Mouse (Mus musculus) embryonic facial prominence, embryonic 11.5 days (tissue): ENCODE measurements at regions not wholly inside any gene's neighbourhood (a gene's known extent, or its start where the extent isn't known, plus 50 kb on each side); places are given as distances from the start of the nearest gene placed in this dataset.

Source experiments
- ATAC-seq: fragments of 200-750 bp; cut with Nextera tagmentation; replicated peaks from 2 replicates; pipeline ENCODE4 v1.8.0; 2017; ENCODE audit warnings: low read depth; ENCODE audit not compliant: insufficient number of reproducible peaks, low FRiP score, low TSS enrichment
- DNase-seq: peaks from one replicate; pipeline ENCODE4 v3.0.0-alpha.2; 2015; ENCODE audit warnings: low spot score
- H3K27ac ChIP-seq: fragments of 300-500 bp; sonication (generic); replicated peaks from 2 replicates; pipeline ENCODE4 v1.5.1; 2014; ENCODE audit warnings: mild to moderate bottlenecking, low read depth, low read length, control low read depth
- H3K27me3 ChIP-seq: fragments of 300-500 bp; sonication (generic); 2 replicates; pipeline ENCODE4 v1.6.1; 2014; ENCODE audit warnings: mild to moderate bottlenecking, low read length, moderate library complexity, mixed read lengths; ENCODE audit not compliant: control insufficient read depth, insufficient read depth
- H3K36me3 ChIP-seq: fragments of 300-500 bp; sonication (generic); replicated peaks from 2 replicates; pipeline ENCODE4 v1.6.1; 2014; ENCODE audit warnings: low read depth, mild to moderate bottlenecking, low read length, moderate library complexity, mixed read lengths; ENCODE audit not compliant: control insufficient read depth, insufficient read depth
- H3K4me1 ChIP-seq: fragments of 300-500 bp; sonication (generic); 2 replicates; pipeline ENCODE4 v1.6.1; 2014; ENCODE audit warnings: low read length, mixed read lengths; ENCODE audit not compliant: control insufficient read depth, insufficient read depth
- H3K4me2 ChIP-seq: fragments of 300-500 bp; sonication (generic); 2 replicates; pipeline ENCODE4 v1.6.1; 2014; ENCODE audit warnings: low read depth, mild to moderate bottlenecking, control low read depth, low read length, moderate library complexity
- H3K4me3 ChIP-seq: fragments of 300-500 bp; sonication (generic); 2 replicates; pipeline ENCODE4 v1.5.1; 2014; ENCODE audit warnings: low read depth, low read length, control low read depth
- H3K9ac ChIP-seq: fragments of 300-500 bp; sonication (generic); replicated peaks from 2 replicates; pipeline ENCODE4 v1.6.1; 2014; ENCODE audit warnings: mild to moderate bottlenecking, control low read depth, low read length
- H3K9me3 ChIP-seq: fragments of 300-500 bp; sonication (generic); replicated peaks from 2 replicates; pipeline ENCODE4 v1.6.1; 2016; ENCODE audit warnings: mild to moderate bottlenecking, low read length, inconsistent platforms, mixed read lengths; ENCODE audit not compliant: control insufficient read depth
- WGBS: fragments of 180-500 bp; shearing (Covaris S2); extraction: QIAGEN DNeasy Blood & Tissue Kit; methylation state at CpG from one replicate; pipeline ENCODE4 v1.1.7; 2014; 5-methylcytosine and 5-hydroxymethylcytosine counted together

DNA sequence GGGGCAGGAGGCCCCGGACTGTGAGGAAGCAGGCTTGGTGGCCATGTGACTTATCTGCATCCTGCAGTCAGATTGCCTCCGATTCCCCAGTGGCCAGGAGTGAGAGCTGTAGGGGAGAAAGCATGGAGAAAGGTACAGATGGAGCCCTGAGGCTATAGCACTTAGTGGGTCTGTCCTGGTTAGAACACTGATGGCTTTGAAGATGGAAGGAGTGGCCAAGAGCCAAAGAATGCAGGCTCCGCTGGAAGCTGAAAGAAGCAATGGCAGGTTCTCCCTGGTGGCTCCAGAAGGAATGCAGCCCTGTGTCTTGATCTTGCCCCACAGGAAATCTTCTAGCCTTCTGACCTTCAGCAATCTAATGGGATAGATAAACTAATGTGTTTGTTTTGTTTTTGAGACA lies 926.3 kb downstream of the 4930447A16Rik start:
- DNase-seq = no peak
- WGBS = 83% methylated on average over 3 of the region's 3 CpGs
- ATAC-seq = no peak
- Histone ChIP-seq H3K27ac (no peak overlapping the region), H3K4me2 (no peak overlapping the region), H3K4me3 (no peak overlapping the region), H3K4me1 (no peaks in the 10 kb centered on the region), H3K9ac (no peak overlapping the region), H3K9me3 (no peaks in the 10 kb centered on the region), H3K27me3 (no peaks in the 10 kb centered on the region), H3K36me3 (no peaks in the 10 kb centered on the region; the same call in 1 of the 2 replicates)

DNA sequence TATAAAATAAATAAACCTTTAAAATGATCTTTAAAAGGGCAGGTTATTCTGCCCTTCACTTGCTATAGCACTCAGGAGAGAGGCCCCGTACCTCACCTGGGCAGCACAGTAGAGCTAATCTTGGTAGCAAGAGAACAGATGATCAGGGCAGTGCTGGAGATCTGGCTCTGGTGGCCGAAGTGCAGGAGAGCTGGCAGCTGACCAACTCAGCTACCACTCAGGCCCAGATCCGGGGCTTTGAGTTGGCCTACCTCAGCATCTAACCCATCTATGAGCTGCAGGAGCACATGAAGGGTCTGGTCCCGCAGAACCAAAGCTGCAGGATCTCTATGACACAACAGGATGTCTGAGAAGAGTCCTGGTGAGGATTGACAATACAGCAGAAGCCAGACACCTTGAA lies 928.0 kb downstream of the 4930447A16Rik start:
- no peaks in the 10 kb centered on the region for H3K27me3 ChIP-seq
- H3K9ac ChIP-seq = no peak overlapping the region
- no peaks in the 10 kb centered on the region for H3K4me1 ChIP-seq
- no peaks in the 10 kb centered on the region; the same call in 1 of the 2 replicates for H3K36me3 ChIP-seq
- no peak overlapping the region for H3K4me2 ChIP-seq
- 79% methylated on average over 4 of the region's 4 CpGs for WGBS
- no peaks in the 10 kb centered on the region for H3K9me3 ChIP-seq
- DNase-seq (no peak), ATAC-seq (no peak)
- no peak overlapping the region for H3K27ac ChIP-seq
- H3K4me3 ChIP-seq = no peak overlapping the region

DNA sequence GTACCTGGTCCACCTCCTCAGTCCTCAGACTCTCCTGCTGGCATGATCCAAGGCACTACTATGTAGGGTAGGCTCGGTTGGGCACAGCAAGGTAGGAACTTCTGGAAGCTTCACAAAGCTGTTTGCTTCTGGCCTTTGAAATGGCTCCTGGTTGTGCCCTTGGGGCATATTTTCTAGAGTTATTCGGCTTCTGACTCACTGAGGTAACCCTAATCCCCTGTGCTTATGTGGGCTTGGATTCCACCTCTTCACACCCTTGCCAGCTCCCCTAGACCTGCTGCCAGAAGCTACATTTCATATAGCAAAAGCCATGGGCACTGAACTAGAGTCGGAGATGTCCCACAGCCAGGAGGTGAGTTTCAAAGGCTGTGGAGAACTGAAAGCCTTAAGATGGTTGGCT lies 933.7 kb downstream of the 4930447A16Rik start:
- Histone ChIP-seq H3K9ac (no peak overlapping the region), H3K4me2 (no peak overlapping the region), H3K9me3 (no peaks in the 10 kb centered on the region), H3K27ac (no peak overlapping the region), H3K27me3 (no peaks in the 10 kb centered on the region), H3K4me3 (no peak overlapping the region), H3K4me1 (no peaks in the 10 kb centered on the region), H3K36me3 (no peaks in the 10 kb centered on the region)
- DNase-seq (no peak), ATAC-seq (no peak)
- 87% methylated on average over 3 of the region's 3 CpGs for WGBS

DNA sequence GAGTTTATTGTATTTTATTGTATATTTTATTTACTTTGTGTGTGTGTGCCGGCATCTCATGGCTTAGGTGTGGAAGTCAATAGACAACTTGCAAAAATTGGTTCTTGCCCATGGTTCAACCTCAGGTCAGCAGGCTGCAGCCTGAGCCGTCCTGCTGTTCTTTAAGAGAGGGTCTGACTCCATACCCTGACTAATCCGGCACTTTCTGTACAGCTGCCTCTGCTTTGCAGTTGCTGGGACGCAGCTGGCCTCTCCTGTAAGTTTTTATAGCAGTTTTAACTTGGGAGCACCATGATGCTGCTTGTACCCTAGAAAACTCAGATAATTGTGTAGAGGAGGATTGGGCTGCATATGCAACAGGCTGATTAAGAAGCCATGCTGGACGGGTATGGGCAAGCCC lies 938.2 kb downstream of the 4930447A16Rik start:
- Histone ChIP-seq H3K4me2 (no peak overlapping the region), H3K9me3 (no peaks in the 10 kb centered on the region), H3K27ac (no peak overlapping the region), H3K4me1 (no peaks in the 10 kb centered on the region), H3K9ac (no peak overlapping the region), H3K36me3 (no peaks in the 10 kb centered on the region), H3K4me3 (no peak overlapping the region), H3K27me3 (no peaks in the 10 kb centered on the region)
- DNase-seq (no peak), ATAC-seq (no peak)
- WGBS = 82% methylated on average over 5 of the region's 5 CpGs

DNA sequence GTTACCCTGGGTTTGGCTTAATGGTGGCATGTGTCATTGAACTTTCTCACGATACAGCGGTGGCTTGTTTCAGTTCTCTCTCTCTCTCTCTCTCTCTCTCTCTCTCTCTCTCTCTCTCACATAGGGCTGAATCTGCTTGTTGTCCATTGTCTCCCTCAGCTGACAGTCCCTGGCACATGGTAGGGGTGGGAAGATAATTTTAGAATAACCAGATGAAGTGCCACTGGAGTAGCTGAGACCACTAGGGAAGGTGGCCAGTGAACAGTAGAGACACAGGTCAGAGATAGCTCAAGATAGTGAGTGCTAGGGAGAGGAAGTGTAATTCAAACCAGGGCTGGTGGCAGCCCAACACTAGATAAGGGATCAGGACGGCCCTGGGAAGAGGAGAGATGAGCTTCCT lies 938.7 kb downstream of the 4930447A16Rik start:
- Histone ChIP-seq H3K4me3 (no peak overlapping the region), H3K9me3 (no peaks in the 10 kb centered on the region)
- WGBS = 90% methylated on average over 3 of the region's 3 CpGs

DNA sequence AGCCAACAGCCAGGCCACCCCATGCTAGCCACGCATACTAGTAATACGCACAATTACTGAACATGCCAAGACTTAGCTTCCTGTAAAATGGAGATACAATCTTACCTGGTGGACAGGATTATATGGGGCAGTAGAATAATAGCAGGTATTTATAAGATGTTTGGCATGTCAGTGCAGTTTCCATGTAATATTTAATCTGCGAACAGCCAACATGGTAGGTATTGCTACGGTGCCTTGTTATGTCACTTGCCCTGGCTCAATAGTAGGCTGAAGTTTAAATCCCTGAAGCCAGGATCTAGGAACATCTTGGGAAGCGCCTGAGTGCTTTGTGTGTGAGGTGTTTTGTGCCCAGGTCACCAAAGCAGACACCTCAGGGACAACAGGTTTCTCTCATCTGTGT lies 942.3 kb downstream of the 4930447A16Rik start:
- no peaks in the 10 kb centered on the region for H3K36me3 ChIP-seq
- no peaks in the 10 kb centered on the region for H3K27me3 ChIP-seq
- H3K4me1 ChIP-seq = no peaks in the 10 kb centered on the region
- no peak overlapping the region for H3K9ac ChIP-seq
- H3K4me3 ChIP-seq = no peak overlapping the region
- WGBS = 97% methylated on average over 5 of the region's 5 CpGs
- H3K27ac ChIP-seq = no peak overlapping the region
- H3K9me3 ChIP-seq = no peaks in the 10 kb centered on the region
- no peak overlapping the region for H3K4me2 ChIP-seq
- no peak for ATAC-seq
- DNase-seq = no peak

More for the DNA sequence above, 938.7 kb downstream of the 4930447A16Rik start:
- ATAC-seq = no peak
- H3K27ac ChIP-seq = no peak overlapping the region
- H3K36me3 ChIP-seq = no peaks in the 10 kb centered on the region
- no peaks in the 10 kb centered on the region for H3K27me3 ChIP-seq
- H3K4me2 ChIP-seq = no peak overlapping the region
- no peak overlapping the region for H3K9ac ChIP-seq
- no peaks in the 10 kb centered on the region for H3K4me1 ChIP-seq
- DNase-seq = no peak

- no peaks in the 10 kb centered on the region for H3K9me3 ChIP-seq
- 77% methylated on average over 4 of the region's 4 CpGs for WGBS
- H3K36me3 ChIP-seq = no peaks in the 10 kb centered on the region
These were observed 942.9 kb downstream of the 4930447A16Rik start for GRCm38 (mm10) chr15:38368291-38368690.

GRCm38 (mm10) chr15:38371404-38372090 lies 946.2 kb downstream of the 4930447A16Rik start:
- H3K9ac ChIP-seq = no peak overlapping the region

More at GRCm38 (mm10) chr15:38368291-38368690, 942.9 kb downstream of the 4930447A16Rik start:
- Histone ChIP-seq H3K4me2 (no peak overlapping the region), H3K4me1 (no peaks in the 10 kb centered on the region), H3K27ac (no peak overlapping the region), H3K9ac (no peak overlapping the region), H3K4me3 (no peak overlapping the region), H3K27me3 (no peaks in the 10 kb centered on the region)
- no peak for ATAC-seq
- no peak for DNase-seq

More at GRCm38 (mm10) chr15:38371404-38372090, 946.2 kb downstream of the 4930447A16Rik start:
- no peak for DNase-seq
- WGBS = 72% methylated on average over 12 of the region's 12 CpGs
- H3K27ac ChIP-seq = no peak overlapping the region
- H3K27me3 ChIP-seq = no peaks in the 10 kb centered on the region
- no peak overlapping the region for H3K4me3 ChIP-seq
- H3K9me3 ChIP-seq = no peaks in the 10 kb centered on the region
- no peaks in the 10 kb centered on the region for H3K4me1 ChIP-seq
- no peaks in the 10 kb centered on the region for H3K36me3 ChIP-seq
- no peak for ATAC-seq
- no peak overlapping the region for H3K4me2 ChIP-seq
